Mouse (Mus musculus) neural tube, embryonic 13.5 days (tissue): ENCODE results near the gene Timeless. TPM values are rescaled to one million over a fixed set of nuclear protein-coding genes. Genes with fewer than 3 reads are reported as not detected.

Experiments used
- polyA plus RNA-seq: library from polyadenylated mRNA; unstranded; fragments of >200 nt; fragmentation: Nextera tagmentation; extraction: Ambion mirVana; gene quantifications from 2 replicates; pipeline ENCODE4 v1.2.1, GENCODE M21; 2015

Timeless gene
- polyA plus RNA-seq, 1 experiment from 2014 or later = 24.0 TPM

Other genes with a start within 250 kb of the Timeless start
- gene Hsd17b6, start 224.5 kb upstream of the Timeless start, polyA plus RNA-seq = not detected in 2 replicates
- gene Prim1, start 216.9 kb upstream of the Timeless start, polyA plus RNA-seq = 32.1 and 35.9 TPM in 2 replicates
- 612 and 618 TPM in 2 replicates for gene Naca, start 196.5 kb upstream of the Timeless start, polyA plus RNA-seq
- 448 and 456 TPM in 2 replicates for gene Ptges3, start 173.1 kb upstream of the Timeless start, polyA plus RNA-seq
- gene Atp5b, start 148.8 kb upstream of the Timeless start, polyA plus RNA-seq = 2,119 and 2,171 TPM in 2 replicates
- 10.9 and 12.2 TPM in 2 replicates for gene Baz2a, start 140.5 kb upstream of the Timeless start, polyA plus RNA-seq
- 12.4 and 12.7 TPM in 2 replicates for gene Rbms2, start 51.8 kb upstream of the Timeless start, polyA plus RNA-seq
- gene Gls2, start 37.6 kb upstream of the Timeless start, polyA plus RNA-seq = 1.1 and 1.7 TPM in 2 replicates
- gene Spryd4, start 20.3 kb upstream of the Timeless start, polyA plus RNA-seq = 21.3 and 21.5 TPM in 2 replicates
- gene Mip, start 6.2 kb upstream of the Timeless start, polyA plus RNA-seq = not detected in 2 replicates
- gene Apon, start 22.0 kb downstream of the Timeless start, polyA plus RNA-seq = 0.17 and 0.32 TPM in 2 replicates
- not detected in 2 replicates for gene Apof, start 36.6 kb downstream of the Timeless start, polyA plus RNA-seq
- 22.6 and 23.7 TPM in 2 replicates for gene Stat2, start 38.5 kb downstream of the Timeless start, polyA plus RNA-seq
- 0.25 and 0.38 TPM in 2 replicates for gene Il23a, start 66.7 kb downstream of the Timeless start, polyA plus RNA-seq
- 22.2 and 24.3 TPM in 2 replicates for gene Pan2, start 71.3 kb downstream of the Timeless start, polyA plus RNA-seq
- gene Cnpy2, start 90.4 kb downstream of the Timeless start, polyA plus RNA-seq = 221 and 241 TPM in 2 replicates
- 228 and 239 TPM in 2 replicates for gene Cs, start 105.7 kb downstream of the Timeless start, polyA plus RNA-seq
- gene Coq10a, start 136.9 kb downstream of the Timeless start, polyA plus RNA-seq = 34.9 and 41.0 TPM in 2 replicates
- 9.5 and 12.1 TPM in 2 replicates for gene Ankrd52, start 145.1 kb downstream of the Timeless start, polyA plus RNA-seq
- gene Slc39a5, start 169.2 kb downstream of the Timeless start, polyA plus RNA-seq = not detected in 2 replicates
- gene Nabp2, start 179.4 kb downstream of the Timeless start, polyA plus RNA-seq = 124 and 129 TPM in 2 replicates
- 73.4 and 74.3 TPM in 2 replicates for gene Rnf41, start 179.6 kb downstream of the Timeless start, polyA plus RNA-seq
- gene Smarcc2, start 227.2 kb downstream of the Timeless start, polyA plus RNA-seq = 176 and 184 TPM in 2 replicates